Mouse (Mus musculus) MEL (cell line): ENCODE data around the gene Ccsap.

ENCODE experiments used
- BHLHE40 ChIP-seq: IDR thresholded peaks from 2 replicates; pipeline ENCODE4 v1.6.1; 2012; ENCODE audit warnings: low read depth, mild to moderate bottlenecking, inconsistent platforms, low read length, improper control_type of control experiment, borderline replicate concordance
- CTCF ChIP-seq, 3 experiments: IDR thresholded peaks in 2 of 3; conservative IDR thresholded peaks in 1 of 3; 2 replicates each; pipeline ENCODE4 v1.5.1; 2011 to 2012; ENCODE audit warnings: low read length in 3 of 3, low read depth in 2 of 3, mild to moderate bottlenecking in 2 of 3, improper control_type of control experiment in 1 of 3, inconsistent platforms in 1 of 3, mixed read lengths in 1 of 3, moderate library complexity in 1 of 3; ENCODE audit not compliant: control insufficient read depth in 1 of 3, insufficient read depth in 1 of 3, poor library complexity in 1 of 3, severe bottlenecking in 1 of 3
- GATA1 ChIP-seq: IDR thresholded peaks from 2 replicates; pipeline ENCODE4 v1.6.1; 2011; ENCODE audit warnings: low read depth, low read length, improper control_type of control experiment
- MAFK ChIP-seq: IDR thresholded peaks from 2 replicates; pipeline ENCODE4 v1.6.1; 2011; ENCODE audit warnings: low read depth, mild to moderate bottlenecking, low read length, improper control_type of control experiment, borderline replicate concordance
- NELFE ChIP-seq: IDR thresholded peaks from 2 replicates; pipeline ENCODE4 v1.6.1; 2011; ENCODE audit warnings: low read depth, low read length, improper control_type of control experiment
- POLR2A ChIP-seq, 2 experiments: IDR thresholded peaks; 2 replicates each; pipeline ENCODE4 v1.6.1; 2011 to 2012; ENCODE audit warnings: low read length in 2 of 2, mild to moderate bottlenecking in 2 of 2, control low read depth in 1 of 2, improper control_type of control experiment in 1 of 2, low read depth in 1 of 2, moderate library complexity in 1 of 2; ENCODE audit not compliant: control insufficient read depth in 1 of 2, insufficient read depth in 1 of 2, poor library complexity in 1 of 2
- SIN3A ChIP-seq: IDR thresholded peaks from 2 replicates; pipeline ENCODE4 v1.6.1; 2012; ENCODE audit warnings: low read length, improper control_type of control experiment, inconsistent platforms
- TAL1 ChIP-seq: IDR thresholded peaks from 2 replicates; pipeline ENCODE4 v1.6.1; 2012; ENCODE audit warnings: mild to moderate bottlenecking, inconsistent platforms, low read length, moderate library complexity, mixed read lengths

- TF ChIP-seq CTCF (IDR thresholded peaks at IDR 0.05 in 2 of 3, conservative IDR thresholded peaks at IDR 0.05 in 1 of 3; ENCODE audit: control insufficient read depth in 1 of 3, insufficient read depth in 1 of 3, low read depth in 2 of 3, low read length in 3 of 3, poor library complexity in 1 of 3, severe bottlenecking in 1 of 3) (peak; percentile 70 to 90 (median 79)), POLR2A (IDR thresholded peaks at IDR 0.05; ENCODE audit: control insufficient read depth in 1 of 2, insufficient read depth in 1 of 2, low read depth in 1 of 2, low read length in 2 of 2, poor library complexity in 1 of 2) (no peak), TAL1 (no peak), NELFE (no peak), MAFK (no peak), BHLHE40 (0 out of 2 replicates have a peak, but pooled peaks have one; percentile 14), SIN3A (no peak), GATA1 (no peak)
Measured at GRCm38 (mm10) chr8:123835451-123835850, 24.6 kb downstream of the Ccsap start.
